Comparison of ENCODE assay signal across 8 mouse cellular contexts in genomic region chr15:83473832-83474465, GRCm38 (mm10). TPM values are rescaled to one million over a fixed set of nuclear protein-coding genes. Genes with fewer than 3 reads are reported as not detected.
DNase-seq lines count a peak whose midpoint lies in the region; ATAC-seq lines count a peak whose summit lies in the region.

No protein-coding gene starts in this region.

- H3K9me3 ChIP-seq in intestine, embryonic 15.5 days, result no peaks in the 10 kb centered on the region
- H3K9me3 ChIP-seq in liver, embryonic 16.5 days (replicated peaks; ENCODE audit: control insufficient read depth, low read length), result no peaks in the 10 kb centered on the region
- no peaks in the 10 kb centered on the region for H3K9me3 ChIP-seq in hindbrain, embryonic 14.5 days (ENCODE audit: control insufficient read depth, low read length)

- H3K9ac ChIP-seq in intestine, embryonic 15.5 days, result no peak overlapping the region
- H3K9ac ChIP-seq in liver, embryonic 16.5 days (ENCODE audit: low read depth, low read length), result peak overlapping the region; percentile 47
- no peak overlapping the region for H3K9ac ChIP-seq in hindbrain, embryonic 14.5 days

- H3K4me3 ChIP-seq in intestine, embryonic 15.5 days (replicated peaks), result no peak overlapping the region
- H3K4me3 ChIP-seq in liver, embryonic 16.5 days (ENCODE audit: low read depth, low read length), result peak overlapping the region; percentile 39
- H3K4me3 ChIP-seq in hindbrain, embryonic 14.5 days (replicated peaks; ENCODE audit: low read length), result no peak overlapping the region

- no peaks in the 10 kb centered on the region for H3K36me3 ChIP-seq in intestine, embryonic 15.5 days
- H3K36me3 ChIP-seq in liver, embryonic 16.5 days (ENCODE audit: control insufficient read depth, insufficient read depth), result no peaks in the 10 kb centered on the region
- H3K36me3 ChIP-seq in hindbrain, embryonic 14.5 days (replicated peaks; ENCODE audit: control insufficient read depth, insufficient read depth), result no peaks in the 10 kb centered on the region

- DNase-seq in embryo, embryonic 11 days, result peak; percentile 32
- no peak for DNase-seq in embryo, embryonic 10 days (ENCODE audit: low spot score)
- peak; percentile 37 for DNase-seq in forelimb bud, embryonic 11.5 days (ENCODE audit: low read depth, low spot score)
- DNase-seq in spleen, postnatal 14 days (ENCODE audit: low spot score in 2 of 2), result peak; percentile 48 to 57
- no peak for DNase-seq in layer of hippocampus, postnatal 25 days (ENCODE audit: extremely low spot score in 1 of 2, low spot score in 1 of 2)
- no peak for DNase-seq in hindbrain, embryonic 14.5 days (ENCODE audit: low spot score)

- peak overlapping the region; percentile 42; the same call in 1 of the 2 replicates for H3K4me2 ChIP-seq in intestine, embryonic 15.5 days (replicated peaks)
- H3K4me2 ChIP-seq in liver, embryonic 16.5 days (ENCODE audit: low read depth, low read length), result peak overlapping the region; percentile 71
- no peak overlapping the region for H3K4me2 ChIP-seq in hindbrain, embryonic 14.5 days (replicated peaks)

- peaks cover 15% of the 10 kb centered on the region for H3K4me1 ChIP-seq in intestine, embryonic 15.5 days (replicated peaks)
- H3K4me1 ChIP-seq in liver, embryonic 16.5 days (ENCODE audit: control insufficient read depth, low read depth, low read length), result peaks cover 17% of the 10 kb centered on the region
- no peaks in the 10 kb centered on the region for H3K4me1 ChIP-seq in hindbrain, embryonic 14.5 days (replicated peaks; ENCODE audit: control insufficient read depth, insufficient read depth, low read length)

- WGBS in intestine, embryonic 15.5 days, result 43% methylated on average over 10 of the region's 10 CpGs
- WGBS in liver, embryonic 16.5 days (ENCODE audit: insufficient replicate concordance), result 39% methylated on average over 10 of the region's 10 CpGs
- WGBS in hindbrain, embryonic 14.5 days, result 78% methylated on average over 10 of the region's 10 CpGs

- peak overlapping the region; percentile 81 for H3K27ac ChIP-seq in intestine, embryonic 15.5 days
- H3K27ac ChIP-seq in liver, embryonic 16.5 days (ENCODE audit: low read length), result peak overlapping the region; percentile 82
- no peak overlapping the region for H3K27ac ChIP-seq in hindbrain, embryonic 14.5 days

- ATAC-seq in intestine, embryonic 15.5 days, result peak; percentile 99
- peak; percentile 99 for ATAC-seq in liver, embryonic 16.5 days (ENCODE audit: low read depth)
- ATAC-seq in hindbrain, embryonic 14.5 days (ENCODE audit: low FRiP score), result no peak

- H3K27me3 ChIP-seq in intestine, embryonic 15.5 days (replicated peaks), result no peaks in the 10 kb centered on the region
- H3K27me3 ChIP-seq in liver, embryonic 16.5 days (ENCODE audit: control insufficient read depth, insufficient read depth, low read depth, low read length), result no peaks in the 10 kb centered on the region
- H3K27me3 ChIP-seq in hindbrain, embryonic 14.5 days (ENCODE audit: control insufficient read depth, insufficient read depth, low read length), result no peaks in the 10 kb centered on the region

RNA-seq across cellular contexts. Expression of gene Pacsin2, which starts 9.5 kb away (rescaled TPM):
- polyA plus RNA-seq in intestine, embryonic 15.5 days (2015; fragmentation: Nextera tagmentation; extraction: Ambion mirVana), result 70.8 and 78.1 TPM in 2 replicates
- polyA plus RNA-seq in liver, embryonic 16.5 days (2015; fragmentation: Nextera tagmentation; extraction: Ambion mirVana), result 45.6 and 47.9 TPM in 2 replicates
- 10 to 100 TPM; 69.7 to 75.6 TPM for total RNA-seq in layer of hippocampus, postnatal 25 days (2021)
- 20.5 and 21.5 TPM in 2 replicates for polyA plus RNA-seq in hindbrain, embryonic 14.5 days (2014; fragmentation: Nextera tagmentation; extraction: Ambion mirVana)

RNA-seq across cellular contexts. Expression of gene Ttll1, which starts 36.7 kb away (rescaled TPM):
- polyA plus RNA-seq in intestine, embryonic 15.5 days (2015; fragmentation: Nextera tagmentation; extraction: Ambion mirVana), result 17.1 and 18.4 TPM in 2 replicates
- polyA plus RNA-seq in liver, embryonic 16.5 days (2015; fragmentation: Nextera tagmentation; extraction: Ambion mirVana), result 4.3 and 4.7 TPM in 2 replicates
- 10 to 100 TPM; 38.1 to 39.1 TPM for total RNA-seq in layer of hippocampus, postnatal 25 days (2021)
- 59.5 and 74.7 TPM in 2 replicates for polyA plus RNA-seq in hindbrain, embryonic 14.5 days (2014; fragmentation: Nextera tagmentation; extraction: Ambion mirVana)

RNA-seq across cellular contexts. Expression of gene Bik, which starts 52.7 kb away (rescaled TPM):
- 4.3 and 5.6 TPM in 2 replicates for polyA plus RNA-seq in intestine, embryonic 15.5 days (2015; fragmentation: Nextera tagmentation; extraction: Ambion mirVana)
- polyA plus RNA-seq in liver, embryonic 16.5 days (2015; fragmentation: Nextera tagmentation; extraction: Ambion mirVana), result 1.8 TPM in 2 replicates
- total RNA-seq in layer of hippocampus, postnatal 25 days (2021), result not detected
- polyA plus RNA-seq in hindbrain, embryonic 14.5 days (2014; fragmentation: Nextera tagmentation; extraction: Ambion mirVana), result 0.84 and 1.1 TPM in 2 replicates

Comparison
In these comparisons a context has a peak if more than half of its experiments do, and no peak if none do; other contexts are left out.
1. DNase-seq: peak in embryo, embryonic 11 days (single experiment), forelimb bud, embryonic 11.5 days (single experiment) and spleen, postnatal 14 days (2 of 2); none in embryo, embryonic 10 days (single experiment), layer of hippocampus, postnatal 25 days (0 of 2) and hindbrain, embryonic 14.5 days (single experiment).